Mouse (Mus musculus): ENCODE results near the gene Ndufs2.

DNA sequence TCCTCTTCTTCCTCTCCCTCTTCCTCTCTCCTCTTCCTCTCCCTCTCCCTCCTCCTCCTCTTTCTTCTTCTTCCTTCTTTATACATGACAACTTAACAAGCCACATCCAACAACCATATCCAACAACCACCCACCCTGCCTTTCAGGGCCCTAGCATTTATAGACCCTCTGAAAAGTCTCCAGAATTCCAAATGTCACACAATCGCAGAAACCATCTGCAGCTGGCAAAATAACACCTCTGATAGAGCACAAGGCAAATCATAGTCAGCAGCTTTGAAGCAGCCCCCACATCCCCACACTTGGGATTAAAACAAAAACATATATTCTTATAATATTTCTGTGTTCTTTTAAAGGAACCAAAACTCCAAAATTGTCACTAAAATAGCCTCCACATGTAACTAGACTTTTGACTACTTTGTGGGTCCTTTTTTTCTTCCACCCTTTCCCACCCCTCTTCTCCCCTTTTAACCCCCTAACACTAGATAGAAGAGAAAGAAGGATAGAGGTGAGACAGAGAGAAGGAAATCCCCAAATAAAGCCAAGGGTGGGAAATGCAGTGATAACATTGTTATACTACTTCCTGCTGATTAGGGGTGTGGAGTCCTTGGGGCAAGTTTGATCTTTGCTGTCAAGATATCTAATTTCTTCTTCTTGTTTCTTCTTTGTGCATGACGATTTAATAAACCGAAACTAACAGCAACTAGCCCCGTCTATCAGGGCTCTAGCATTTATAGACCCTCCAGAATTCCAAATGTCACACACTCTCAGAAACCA lies 15.0 kb upstream of the Ndufs2 start:
- TF ChIP-seq CTCF (IDR thresholded peaks at IDR 0.05; ENCODE audit: control insufficient read depth, insufficient read depth, insufficient read length) (no peak), MYOD1 (IDR thresholded peaks at IDR 0.05; ENCODE audit: control insufficient read depth, insufficient read length, low read depth) (no peak)

All from C2C12 (cell line).